Mouse (Mus musculus): ENCODE data around the gene Myo1a. TPM values are rescaled to one million over a fixed set of nuclear protein-coding genes. Genes with fewer than 3 reads are reported as not detected.

The Myo1a gene
- polyA plus RNA-seq, 1 experiment from 2014 or later = 9.1 TPM

DNA sequence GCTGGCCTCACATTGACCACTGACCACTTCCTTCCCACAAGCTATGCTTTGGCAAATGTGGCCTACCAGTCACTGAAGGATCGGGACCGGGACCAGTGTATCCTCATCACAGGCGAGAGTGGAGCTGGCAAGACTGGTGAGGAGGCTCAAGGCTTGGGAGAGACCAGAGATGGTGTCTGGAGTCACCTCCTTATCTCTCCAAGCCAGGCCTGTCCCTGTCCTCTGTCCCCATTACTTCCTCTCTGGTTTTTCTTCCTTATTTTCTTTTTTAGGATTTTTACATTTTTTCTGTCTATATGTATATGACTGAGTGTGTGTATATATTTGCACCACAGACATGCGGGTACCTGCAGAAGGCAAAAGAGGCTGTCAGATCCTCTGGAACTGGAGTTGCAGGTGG lies 813 bp downstream of the Myo1a start:
- no peak overlapping the region for H3K4me2 ChIP-seq (replicated peaks; ENCODE audit: low read depth, low read length)
- H3K27ac ChIP-seq (ENCODE audit: low read length) = no peak overlapping the region
- 0 out of 2 replicates have a peak, but pooled peaks cover 3% of the 10 kb centered on the region for H3K4me1 ChIP-seq (ENCODE audit: control insufficient read depth, insufficient read depth, low read length)
- H3K36me3 ChIP-seq (ENCODE audit: control insufficient read depth, insufficient read depth, low read length) = no peaks in the 10 kb centered on the region
- no peak for ATAC-seq (ENCODE audit: insufficient number of reproducible peaks, insufficient read depth, low FRiP score, low read depth)
- WGBS = 95% methylated on average over 4 of the region's 4 CpGs
- H3K9ac ChIP-seq (replicated peaks; ENCODE audit: low read depth, low read length) = no peak overlapping the region
- no peaks in the 10 kb centered on the region for H3K9me3 ChIP-seq (ENCODE audit: control insufficient read depth, low read depth, low read length)
- H3K4me3 ChIP-seq (ENCODE audit: low read depth, low read length) = no peak overlapping the region
- H3K27me3 ChIP-seq (ENCODE audit: control insufficient read depth, insufficient read depth, low read length) = no peaks in the 10 kb centered on the region

DNA sequence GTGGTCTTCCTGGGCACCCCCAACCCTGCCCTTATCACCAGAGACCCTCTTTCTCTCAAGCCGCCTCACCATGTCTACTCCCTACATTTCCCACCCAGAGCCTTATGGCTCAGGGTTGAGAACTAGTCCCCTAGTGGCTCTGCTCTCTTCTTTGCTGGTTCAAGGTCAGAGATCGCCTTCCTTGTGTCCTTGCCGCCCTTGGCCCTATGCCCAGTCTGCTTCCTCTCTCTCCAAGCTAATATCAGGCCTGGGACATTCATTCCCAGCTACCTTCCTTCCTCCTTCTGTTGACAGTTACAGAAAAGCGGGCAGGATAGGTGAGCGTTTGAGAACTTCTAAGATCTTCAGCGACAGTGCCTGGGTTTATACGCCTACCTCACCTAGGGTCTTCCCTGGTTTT lies 2.8 kb downstream of the Myo1a start:
- Histone ChIP-seq H3K4me3 (ENCODE audit: low read depth, low read length) (no peak overlapping the region), H3K9ac (replicated peaks; ENCODE audit: low read depth, low read length) (no peak overlapping the region), H3K4me1 (ENCODE audit: control insufficient read depth, insufficient read depth, low read length) (0 out of 2 replicates have a peak, but pooled peaks cover 3% of the 10 kb centered on the region), H3K27me3 (ENCODE audit: control insufficient read depth, insufficient read depth, low read length) (no peaks in the 10 kb centered on the region), H3K9me3 (ENCODE audit: control insufficient read depth, low read depth, low read length) (no peaks in the 10 kb centered on the region), H3K36me3 (ENCODE audit: control insufficient read depth, insufficient read depth, low read length) (no peaks in the 10 kb centered on the region), H3K4me2 (replicated peaks; ENCODE audit: low read depth, low read length) (no peak overlapping the region), H3K27ac (ENCODE audit: low read length) (no peak overlapping the region)
- no peak for ATAC-seq (ENCODE audit: insufficient number of reproducible peaks, insufficient read depth, low FRiP score, low read depth)
- 82% methylated on average over 7 of the region's 7 CpGs for WGBS

DNA sequence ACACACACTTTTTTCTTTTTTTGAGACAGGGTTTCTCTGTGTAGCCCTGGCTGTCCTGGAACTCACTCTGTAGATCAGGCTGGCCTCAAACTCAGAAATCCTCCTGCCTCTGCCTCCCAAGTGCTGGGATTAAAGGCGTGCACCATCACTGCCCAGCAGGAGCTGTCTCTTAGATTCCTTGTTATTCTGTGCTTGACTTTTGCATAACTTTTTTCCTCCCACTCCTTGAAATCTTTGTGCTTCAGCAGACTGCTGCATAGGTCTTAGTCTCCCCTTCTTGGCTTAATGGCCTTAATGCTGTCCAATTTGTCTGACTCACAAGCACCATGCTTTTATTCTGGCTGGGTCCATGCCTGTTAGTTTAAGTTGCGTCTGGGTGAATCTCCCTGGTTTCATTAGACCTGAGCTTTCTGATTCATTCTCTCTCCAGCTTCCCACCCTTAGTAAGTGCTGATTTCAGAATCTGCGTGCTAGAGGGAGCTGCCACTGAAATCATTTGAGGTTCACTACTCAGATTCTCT lies 3.9 kb downstream of the Myo1a start:
- Histone ChIP-seq H3K27me3 (ENCODE audit: control insufficient read depth, insufficient read depth, low read length) (no peaks in the 10 kb centered on the region), H3K9ac (replicated peaks; ENCODE audit: low read depth, low read length) (no peak overlapping the region), H3K4me1 (ENCODE audit: control insufficient read depth, insufficient read depth, low read length) (0 out of 2 replicates have a peak, but pooled peaks cover 3% of the 10 kb centered on the region), H3K36me3 (ENCODE audit: control insufficient read depth, insufficient read depth, low read length) (no peaks in the 10 kb centered on the region), H3K4me2 (replicated peaks; ENCODE audit: low read depth, low read length) (no peak overlapping the region), H3K4me3 (ENCODE audit: low read depth, low read length) (no peak overlapping the region), H3K27ac (ENCODE audit: low read length) (no peak overlapping the region), H3K9me3 (ENCODE audit: control insufficient read depth, low read depth, low read length) (no peaks in the 10 kb centered on the region)
- ATAC-seq (ENCODE audit: insufficient number of reproducible peaks, insufficient read depth, low FRiP score, low read depth) = no peak
- WGBS = 84% methylated on average over 3 of the region's 3 CpGs

DNA sequence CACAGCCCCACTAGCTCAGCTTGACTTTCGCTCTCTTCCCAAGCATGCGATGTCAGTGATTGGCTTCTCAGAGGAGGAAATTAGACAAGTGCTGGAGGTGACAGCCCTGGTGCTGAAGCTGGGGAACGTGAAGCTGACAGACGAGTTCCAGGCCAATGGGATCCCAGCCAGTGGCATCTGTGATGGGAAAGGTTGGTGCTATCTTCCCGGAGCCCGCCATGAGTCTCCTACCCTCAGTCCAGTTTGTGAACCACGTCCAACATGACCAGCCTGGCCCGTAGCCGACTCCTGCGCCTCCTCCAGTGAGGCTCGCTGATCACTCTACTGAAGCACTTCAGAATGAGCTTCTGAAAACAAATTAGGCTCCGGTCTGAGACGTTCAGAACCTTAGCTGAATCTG lies 5.4 kb downstream of the Myo1a start:
- Histone ChIP-seq H3K9me3 (ENCODE audit: control insufficient read depth, low read depth, low read length) (no peaks in the 10 kb centered on the region), H3K36me3 (ENCODE audit: control insufficient read depth, insufficient read depth, low read length) (no peaks in the 10 kb centered on the region), H3K4me1 (ENCODE audit: control insufficient read depth, insufficient read depth, low read length) (0 out of 2 replicates have a peak, but pooled peaks cover 3% of the 10 kb centered on the region), H3K4me2 (replicated peaks; ENCODE audit: low read depth, low read length) (no peak overlapping the region), H3K9ac (replicated peaks; ENCODE audit: low read depth, low read length) (no peak overlapping the region), H3K4me3 (ENCODE audit: low read depth, low read length) (no peak overlapping the region), H3K27me3 (ENCODE audit: control insufficient read depth, insufficient read depth, low read length) (no peaks in the 10 kb centered on the region), H3K27ac (ENCODE audit: low read length) (no peak overlapping the region)
- 78% methylated on average over 13 of the region's 13 CpGs for WGBS
- no peak for ATAC-seq (ENCODE audit: insufficient number of reproducible peaks, insufficient read depth, low FRiP score, low read depth)

DNA sequence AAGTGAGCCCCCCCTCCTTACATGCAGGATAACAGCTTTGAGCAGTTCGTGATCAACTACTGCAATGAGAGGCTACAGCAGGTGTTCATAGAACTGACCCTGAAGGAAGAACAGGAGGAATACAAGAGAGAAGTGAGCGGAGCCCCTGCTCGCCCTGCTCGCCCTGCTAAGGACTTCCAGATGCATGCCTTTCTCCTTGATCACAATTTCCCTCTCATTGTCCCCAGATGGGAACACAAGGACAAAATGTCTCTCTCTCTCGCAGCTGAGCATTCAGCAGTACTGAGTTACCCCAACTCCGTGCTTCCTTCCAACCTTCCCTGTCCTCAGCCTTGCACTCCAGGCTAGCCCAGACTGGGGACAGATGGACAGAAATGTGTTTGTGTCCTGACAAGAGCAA lies 7.8 kb downstream of the Myo1a start:
- Histone ChIP-seq H3K4me3 (ENCODE audit: low read depth, low read length) (no peak overlapping the region), H3K9me3 (ENCODE audit: control insufficient read depth, low read depth, low read length) (no peaks in the 10 kb centered on the region), H3K4me2 (replicated peaks; ENCODE audit: low read depth, low read length) (no peak overlapping the region), H3K4me1 (ENCODE audit: control insufficient read depth, insufficient read depth, low read length) (no peaks in the 10 kb centered on the region), H3K9ac (replicated peaks; ENCODE audit: low read depth, low read length) (no peak overlapping the region), H3K36me3 (ENCODE audit: control insufficient read depth, insufficient read depth, low read length) (no peaks in the 10 kb centered on the region), H3K27me3 (ENCODE audit: control insufficient read depth, insufficient read depth, low read length) (no peaks in the 10 kb centered on the region), H3K27ac (ENCODE audit: low read length) (no peak overlapping the region)
- 75% methylated on average over 6 of the region's 6 CpGs for WGBS
- ATAC-seq (ENCODE audit: insufficient number of reproducible peaks, insufficient read depth, low FRiP score, low read depth) = no peak

DNA sequence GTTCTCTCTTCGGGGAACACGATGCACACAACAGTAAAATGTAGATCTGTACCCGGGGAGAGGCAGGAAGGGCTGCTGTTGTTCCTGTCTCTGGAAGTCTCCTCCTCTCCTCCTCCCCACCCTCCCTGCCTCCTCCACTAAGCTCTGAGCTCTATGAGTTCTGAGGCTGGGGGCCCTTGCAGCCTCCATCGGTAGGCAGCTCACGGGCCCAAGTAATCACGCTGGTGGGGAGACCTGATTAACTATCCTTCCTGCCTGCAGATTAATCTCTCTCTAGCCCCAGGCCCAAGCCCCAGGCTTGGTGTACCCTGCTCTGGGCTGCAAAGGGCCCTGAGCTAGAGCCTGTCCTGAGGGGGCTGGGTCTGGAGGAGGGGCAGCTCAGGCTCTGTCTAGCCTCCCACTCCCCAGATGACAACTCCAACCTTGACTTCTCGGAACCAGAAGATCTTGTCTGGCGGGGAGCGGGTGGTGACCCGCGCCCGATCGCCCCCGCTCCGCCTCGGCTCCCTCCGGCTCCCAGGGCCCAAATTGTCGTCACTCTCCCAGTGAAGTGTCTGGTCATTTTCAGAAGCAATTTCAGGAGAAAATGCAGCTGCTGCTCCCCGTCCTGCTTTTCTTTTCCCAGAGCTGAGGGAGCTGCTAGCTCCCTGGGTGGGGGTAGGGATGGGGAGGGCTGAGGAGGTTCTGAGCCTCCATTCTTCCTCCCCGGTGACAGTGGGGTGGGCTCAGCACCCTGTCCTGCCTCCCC lies 16.9 kb downstream of the Myo1a start:
- no peaks in the 10 kb centered on the region for H3K36me3 ChIP-seq (ENCODE audit: control insufficient read depth, insufficient read depth, low read length)
- peak overlapping the region; percentile 94 for H3K27ac ChIP-seq (ENCODE audit: low read length)
- 7% methylated on average over 20 of the region's 20 CpGs for WGBS
- H3K4me3 ChIP-seq (ENCODE audit: low read depth, low read length) = peak overlapping the region; percentile 17; the same call in 1 of the 2 replicates
- peak; percentile 59; the same call in 1 of the 2 replicates for ATAC-seq (ENCODE audit: insufficient number of reproducible peaks, insufficient read depth, low FRiP score, low read depth)
- no peaks in the 10 kb centered on the region for H3K27me3 ChIP-seq (ENCODE audit: control insufficient read depth, insufficient read depth, low read length)
- peak overlapping the region; percentile 47 for H3K4me2 ChIP-seq (replicated peaks; ENCODE audit: low read depth, low read length)
- H3K9me3 ChIP-seq (ENCODE audit: control insufficient read depth, low read depth, low read length) = no peaks in the 10 kb centered on the region
- peak overlapping the region; percentile 36 for H3K9ac ChIP-seq (replicated peaks; ENCODE audit: low read depth, low read length)
- peaks cover 21% of the 10 kb centered on the region for H3K4me1 ChIP-seq (ENCODE audit: control insufficient read depth, insufficient read depth, low read length)

DNA sequence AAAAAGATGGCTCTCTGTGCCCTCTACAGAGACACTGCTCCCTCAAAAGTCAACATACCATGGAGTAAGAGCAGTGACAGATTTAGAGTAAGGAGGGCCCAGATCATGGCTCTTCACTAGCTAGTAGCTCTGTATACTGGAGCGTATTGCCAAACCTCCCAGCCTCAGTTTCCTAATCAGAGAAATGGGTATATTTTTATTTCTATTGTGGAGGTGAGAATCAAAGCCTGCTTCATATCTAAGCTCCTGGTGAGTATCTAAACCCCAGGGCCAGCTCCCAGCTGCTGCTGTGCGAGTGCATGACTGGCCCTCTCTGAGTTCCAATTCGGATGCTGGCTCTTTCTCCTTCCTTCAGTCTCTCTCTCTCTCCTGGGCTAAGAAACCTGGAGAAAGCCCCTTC lies 19.2 kb downstream of the Myo1a start, which contains the start of gene Tac2:
Gene Tac2, plus strand, starts transcription at position 301 of the 400 bp plus-strand sequence.
- H3K9ac ChIP-seq (replicated peaks; ENCODE audit: low read depth, low read length) = no peak within 1 kb of the TSS
- H3K4me1 ChIP-seq (ENCODE audit: control insufficient read depth, insufficient read depth, low read length) = peaks cover 21% of the 10 kb centered on the region
- H3K27me3 ChIP-seq (ENCODE audit: control insufficient read depth, insufficient read depth, low read length) = no peaks in the 10 kb centered on the region
- H3K9me3 ChIP-seq (ENCODE audit: control insufficient read depth, low read depth, low read length) = no peaks in the 10 kb centered on the region
- no peak within 1 kb of the TSS for H3K27ac ChIP-seq (ENCODE audit: low read length)
- no peaks in the 10 kb centered on the region for H3K36me3 ChIP-seq (ENCODE audit: control insufficient read depth, insufficient read depth, low read length)
- no peak for ATAC-seq (ENCODE audit: insufficient number of reproducible peaks, insufficient read depth, low FRiP score, low read depth)
- H3K4me3 ChIP-seq (ENCODE audit: low read depth, low read length) = no peak within 1 kb of the TSS
- WGBS = 80% methylated on average over 3 of the region's 3 CpGs
- H3K4me2 ChIP-seq (replicated peaks; ENCODE audit: low read depth, low read length) = no peak within 1 kb of the TSS

DNA sequence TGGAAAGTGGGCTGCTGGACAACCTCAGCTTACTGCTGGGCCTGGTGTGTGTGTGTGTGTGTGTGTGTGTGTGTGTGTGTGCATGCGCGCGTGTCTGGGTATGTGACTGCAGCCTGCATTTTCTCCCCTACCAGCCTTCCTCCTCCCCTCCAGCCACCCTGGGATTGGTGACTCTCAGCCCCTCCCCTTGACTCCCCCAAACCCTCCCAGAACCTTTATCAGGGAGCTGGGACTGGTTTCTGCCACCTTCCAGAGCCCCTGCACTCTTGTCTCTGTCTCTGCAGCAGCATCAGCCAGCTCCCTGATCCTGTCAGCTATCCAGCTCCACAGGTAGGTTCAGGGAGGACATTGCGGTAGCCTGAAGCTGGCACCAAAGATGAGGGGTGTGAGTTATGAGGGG lies 20.2 kb downstream of the Myo1a start:
- no peaks in the 10 kb centered on the region for H3K9me3 ChIP-seq (ENCODE audit: control insufficient read depth, low read depth, low read length)
- H3K4me3 ChIP-seq (ENCODE audit: low read depth, low read length) = no peak overlapping the region
- no peak overlapping the region for H3K27ac ChIP-seq (ENCODE audit: low read length)
- H3K4me1 ChIP-seq (ENCODE audit: control insufficient read depth, insufficient read depth, low read length) = peaks cover 21% of the 10 kb centered on the region
- no peak overlapping the region for H3K4me2 ChIP-seq (replicated peaks; ENCODE audit: low read depth, low read length)
- 64% methylated on average over 4 of the region's 4 CpGs for WGBS
- no peak overlapping the region for H3K9ac ChIP-seq (replicated peaks; ENCODE audit: low read depth, low read length)
- H3K36me3 ChIP-seq (ENCODE audit: control insufficient read depth, insufficient read depth, low read length) = no peaks in the 10 kb centered on the region
- no peaks in the 10 kb centered on the region for H3K27me3 ChIP-seq (ENCODE audit: control insufficient read depth, insufficient read depth, low read length)
- ATAC-seq (ENCODE audit: insufficient number of reproducible peaks, insufficient read depth, low FRiP score, low read depth) = no peak

Data from stomach, embryonic 14.5 days (tissue).